In genomic region chr6:145074461-145074860, GRCm38 (mm10) we compare ENCODE assay signal across 8 mouse cellular contexts. TPM values are rescaled to one million over a fixed set of nuclear protein-coding genes. Genes with fewer than 3 reads are reported as not detected.
DNase-seq lines count a peak whose midpoint lies in the region; ATAC-seq and TF ChIP-seq lines count a peak whose summit lies in the region.

No protein-coding gene starts in this region.

- H3K27me3 ChIP-seq in hindbrain, embryonic 12.5 days, result no peaks in the 10 kb centered on the region
- no peaks in the 10 kb centered on the region for H3K27me3 ChIP-seq in midbrain, embryonic 14.5 days (ENCODE audit: control insufficient read depth, insufficient read depth, low read length)
- H3K27me3 ChIP-seq in thymus, adult 2 months (ENCODE audit: control insufficient read depth, insufficient read depth, low read length), result no peaks in the 10 kb centered on the region

- H3K4me3 ChIP-seq in hindbrain, embryonic 12.5 days, result no peak overlapping the region
- no peak overlapping the region for H3K4me3 ChIP-seq in midbrain, embryonic 14.5 days (replicated peaks; ENCODE audit: low read depth, low read length)
- H3K4me3 ChIP-seq in thymus, adult 2 months (ENCODE audit: control insufficient read depth, insufficient read depth, low read length), result no peak overlapping the region

- no peak overlapping the region for H3K27ac ChIP-seq in hindbrain, embryonic 12.5 days
- no peak overlapping the region for H3K27ac ChIP-seq in midbrain, embryonic 14.5 days (replicated peaks; ENCODE audit: low read depth, low read length)
- H3K27ac ChIP-seq in thymus, adult 2 months (ENCODE audit: control insufficient read depth, insufficient read depth, low read length), result no peak overlapping the region

- peaks cover 8% of the 10 kb centered on the region; the same call in 1 of the 2 replicates for H3K4me1 ChIP-seq in hindbrain, embryonic 12.5 days
- 0 out of 2 replicates have a peak, but pooled peaks cover 5% of the 10 kb centered on the region for H3K4me1 ChIP-seq in midbrain, embryonic 14.5 days (ENCODE audit: control insufficient read depth, insufficient read depth, low read length)
- peaks cover 13% of the 10 kb centered on the region for H3K4me1 ChIP-seq in thymus, adult 2 months (replicated peaks; ENCODE audit: control insufficient read depth, insufficient read depth, low read length)

- no peak for TF ChIP-seq POLR2A in thymus, adult 2 months (IDR thresholded peaks at IDR 0.05; ENCODE audit: control insufficient read depth, extremely low read depth, insufficient read depth, low read length, poor library complexity)

- DNase-seq in embryo, embryonic 10.5 days (ENCODE audit: low spot score), result peak; percentile 47
- no peak for DNase-seq in embryo, embryonic 10 days (ENCODE audit: low spot score)
- peak; percentile 23 for DNase-seq in MN1 (ENCODE audit: low spot score)
- DNase-seq in midbrain, embryonic 14.5 days, result peak; percentile 41
- no peak for DNase-seq in thymus, adult 2 months
- DNase-seq in frontal cortex, postnatal 25 days (ENCODE audit: low spot score in 2 of 2), result no peak
- DNase-seq in kidney, postnatal 10 days, result no peak

- H3K36me3 ChIP-seq in hindbrain, embryonic 12.5 days, result no peaks in the 10 kb centered on the region
- H3K36me3 ChIP-seq in midbrain, embryonic 14.5 days (ENCODE audit: control insufficient read depth, insufficient read depth, low read length), result no peaks in the 10 kb centered on the region
- H3K36me3 ChIP-seq in thymus, adult 2 months (ENCODE audit: control insufficient read depth, insufficient read depth, low read length), result no peaks in the 10 kb centered on the region

- 0 out of 2 replicates have a peak, but pooled peaks have one; percentile 43 for ATAC-seq in hindbrain, embryonic 12.5 days (ENCODE audit: low FRiP score)
- no peak for ATAC-seq in midbrain, embryonic 14.5 days (ENCODE audit: low FRiP score, low TSS enrichment)

- H3K9me3 ChIP-seq in hindbrain, embryonic 12.5 days (replicated peaks), result no peaks in the 10 kb centered on the region
- H3K9me3 ChIP-seq in midbrain, embryonic 14.5 days (ENCODE audit: control insufficient read depth, low read length), result no peaks in the 10 kb centered on the region

- no peak for TF ChIP-seq CTCF in thymus, adult 2 months (IDR thresholded peaks at IDR 0.05; ENCODE audit: borderline replicate concordance, control insufficient read depth, extremely low read depth, insufficient read depth, low read length, poor library complexity)

- H3K9ac ChIP-seq in hindbrain, embryonic 12.5 days, result no peak overlapping the region
- H3K9ac ChIP-seq in midbrain, embryonic 14.5 days (replicated peaks; ENCODE audit: low read length), result no peak overlapping the region

- peak overlapping the region; percentile 93 for H3K4me2 ChIP-seq in hindbrain, embryonic 12.5 days (replicated peaks)
- peak overlapping the region; percentile 98 for H3K4me2 ChIP-seq in midbrain, embryonic 14.5 days (ENCODE audit: low read length)

RNA-seq across cellular contexts. Expression of gene Bcat1, which starts 1.5 kb away (rescaled TPM):
- polyA plus RNA-seq in hindbrain, embryonic 12.5 days (2016; fragmentation: Nextera tagmentation; extraction: Ambion mirVana), result 90.5 and 91.5 TPM in 2 replicates
- polyA plus RNA-seq in midbrain, embryonic 14.5 days (2014; fragmentation: Nextera tagmentation; extraction: Ambion mirVana), result 94.4 and 117 TPM in 2 replicates
- 1.9 and 3.1 TPM in 2 replicates for polyA plus RNA-seq in thymus, adult 2 months (2012; rRNA removed)

RNA-seq across cellular contexts. Expression of gene Lrmp, which starts 41.0 kb away (rescaled TPM):
- polyA plus RNA-seq in hindbrain, embryonic 12.5 days (2016; fragmentation: Nextera tagmentation; extraction: Ambion mirVana), result 0.86 and 1.4 TPM in 2 replicates
- 1.2 TPM in 1 of 2 replicates, not detected in the other for polyA plus RNA-seq in midbrain, embryonic 14.5 days (2014; fragmentation: Nextera tagmentation; extraction: Ambion mirVana)
- 261 and 279 TPM in 2 replicates for polyA plus RNA-seq in thymus, adult 2 months (2012; rRNA removed)

Comparison
In these comparisons a context has a peak if more than half of its experiments do, and no peak if none do; other contexts are left out.
1. DNase-seq: peak in embryo, embryonic 10.5 days (single experiment), MN1 (single experiment) and midbrain, embryonic 14.5 days (single experiment); none in embryo, embryonic 10 days (single experiment), thymus, adult 2 months (single experiment), frontal cortex, postnatal 25 days (0 of 2) and kidney, postnatal 10 days (single experiment).
2. RNA of gene Bcat1, which starts 1.5 kb away (polyA plus RNA-seq): 94.4 to 117 TPM in midbrain, embryonic 14.5 days and 90.5 to 91.5 TPM in hindbrain, embryonic 12.5 days; 1.9 to 3.1 TPM in thymus, adult 2 months; every median in the first group is over 10 times any median in the second.
3. RNA of gene Lrmp, which starts 41.0 kb away (polyA plus RNA-seq): 261 to 279 TPM in thymus, adult 2 months; 0.86 to 1.4 TPM in hindbrain, embryonic 12.5 days and 1.2 TPM in midbrain, embryonic 14.5 days; every median in the first group is over 100 times any median in the second.